Mouse (Mus musculus) testis, postnatal 10 days (tissue): ENCODE data around the gene Havcr2.
"Not testable (repeated sequence)": the region's sequence is repeated elsewhere in the genome, so short reads cannot be mapped to it uniquely, and the experiment has no call there.

Experiments used
- DNase-seq: peaks from one replicate; pipeline ENCODE4 v3.0.0; 2021; ENCODE audit warnings: low spot score

Gene Havcr2

GRCm38 (mm10) chr11:46461362-46461761 lies 6.6 kb downstream of the Havcr2 start:
- no peak for DNase-seq

- DNase-seq, result no peak
Observed at GRCm38 (mm10) chr11:46461931-46462330, 7.2 kb downstream of the Havcr2 start.

GRCm38 (mm10) chr11:46466878-46467277 lies 12.1 kb downstream of the Havcr2 start:
- DNase-seq, result no peak

- DNase-seq, result no peak
Observed at GRCm38 (mm10) chr11:46474220-46474619, 19.5 kb downstream of the Havcr2 start.

GRCm38 (mm10) chr11:46479311-46479710 lies 24.6 kb downstream of the Havcr2 start:
- no peak for DNase-seq

GRCm38 (mm10) chr11:46480517-46480916 lies 25.8 kb downstream of the Havcr2 start:
- DNase-seq, result no peak

- DNase-seq, result no peak
Observed at GRCm38 (mm10) chr11:46488231-46488630, 33.5 kb downstream of the Havcr2 start.

- DNase-seq, result no peak
Observed at GRCm38 (mm10) chr11:46488650-46489049, 33.9 kb downstream of the Havcr2 start.

GRCm38 (mm10) chr11:46507146-46507545 lies 52.4 kb downstream of the Havcr2 start:
- DNase-seq, result no peak

- DNase-seq, result no peak
Observed at GRCm38 (mm10) chr11:46509900-46510299, 55.2 kb downstream of the Havcr2 start.

- not testable (repeated sequence) for DNase-seq
Observed at GRCm38 (mm10) chr11:46521341-46521740, 66.6 kb downstream of the Havcr2 start.

GRCm38 (mm10) chr11:46522719-46523118 lies 68.0 kb downstream of the Havcr2 start:
- no peak for DNase-seq

- no peak for DNase-seq
Observed at GRCm38 (mm10) chr11:46523912-46524311, 69.2 kb downstream of the Havcr2 start, which contains the start of gene Gm12169. Gm12169 (plus strand) TSS chr11:46524212.

- DNase-seq, result no peak
Observed at GRCm38 (mm10) chr11:46530149-46530548, 75.4 kb downstream of the Havcr2 start.
